Mouse (Mus musculus) hindbrain, embryonic 14.5 days (tissue): ENCODE results near the gene Mycbpap. TPM values are rescaled to one million over a fixed set of nuclear protein-coding genes. Genes with fewer than 3 reads are reported as not detected.

Experiments used
- ATAC-seq: fragments of 200-750 bp; cut with Nextera tagmentation; 2 replicates; pipeline ENCODE4 v1.8.0; 2017; ENCODE audit warnings: moderate number of reproducible peaks, mild to moderate bottlenecking, moderate TSS enrichment, moderate library complexity; ENCODE audit not compliant: low FRiP score
- DNase-seq: peaks from one replicate; pipeline ENCODE4 v3.0.0-alpha.2; 2015; ENCODE audit warnings: low spot score
- H3K27ac ChIP-seq: fragments of 300-500 bp; sonication (generic); 2 replicates; pipeline ENCODE4 v1.5.1; 2014; ENCODE audit warnings: mild to moderate bottlenecking, moderate library complexity
- H3K27me3 ChIP-seq: fragments of 300-500 bp; sonication (generic); 2 replicates; pipeline ENCODE4 v1.6.1; 2014; ENCODE audit warnings: mild to moderate bottlenecking, low read length, mixed read lengths; ENCODE audit not compliant: control insufficient read depth, insufficient read depth
- H3K36me3 ChIP-seq: fragments of 300-500 bp; sonication (generic); replicated peaks from 2 replicates; pipeline ENCODE4 v1.6.1; 2014; ENCODE audit not compliant: control insufficient read depth, insufficient read depth
- H3K4me1 ChIP-seq: fragments of 300-500 bp; sonication (generic); replicated peaks from 2 replicates; pipeline ENCODE4 v1.6.1; 2014; ENCODE audit warnings: antibody characterized with exemption, low read length, mixed read lengths; ENCODE audit not compliant: control insufficient read depth, insufficient read depth
- H3K4me2 ChIP-seq: fragments of 300-500 bp; sonication (generic); replicated peaks from 2 replicates; pipeline ENCODE4 v1.6.1; 2014; ENCODE audit warnings: mild to moderate bottlenecking, moderate library complexity
- H3K4me3 ChIP-seq: fragments of 300-500 bp; sonication (generic); replicated peaks from 2 replicates; pipeline ENCODE4 v1.5.1; 2014; ENCODE audit warnings: mild to moderate bottlenecking, low read length
- H3K9ac ChIP-seq: fragments of 300-500 bp; sonication (generic); 2 replicates; pipeline ENCODE4 v1.6.1; 2014
- H3K9me3 ChIP-seq: fragments of 300-500 bp; sonication (generic); 2 replicates; pipeline ENCODE4 v1.6.1; 2016; ENCODE audit warnings: low read length; ENCODE audit not compliant: control insufficient read depth
- WGBS: fragments of 180-500 bp; shearing (Covaris S2); extraction: QIAGEN DNeasy Blood & Tissue Kit; methylation state at CpG from one replicate; pipeline ENCODE4 v1.1.7; 2014; 5-methylcytosine and 5-hydroxymethylcytosine counted together
- polyA plus RNA-seq: library from polyadenylated mRNA; unstranded; fragments of >200 nt; fragmentation: Nextera tagmentation; extraction: Ambion mirVana; gene quantifications from 2 replicates; pipeline ENCODE4 v1.2.1, GENCODE M21; 2014

Gene Mycbpap
- polyA plus RNA-seq, 1 experiment from 2014 or later: 3.3 TPM

DNA sequence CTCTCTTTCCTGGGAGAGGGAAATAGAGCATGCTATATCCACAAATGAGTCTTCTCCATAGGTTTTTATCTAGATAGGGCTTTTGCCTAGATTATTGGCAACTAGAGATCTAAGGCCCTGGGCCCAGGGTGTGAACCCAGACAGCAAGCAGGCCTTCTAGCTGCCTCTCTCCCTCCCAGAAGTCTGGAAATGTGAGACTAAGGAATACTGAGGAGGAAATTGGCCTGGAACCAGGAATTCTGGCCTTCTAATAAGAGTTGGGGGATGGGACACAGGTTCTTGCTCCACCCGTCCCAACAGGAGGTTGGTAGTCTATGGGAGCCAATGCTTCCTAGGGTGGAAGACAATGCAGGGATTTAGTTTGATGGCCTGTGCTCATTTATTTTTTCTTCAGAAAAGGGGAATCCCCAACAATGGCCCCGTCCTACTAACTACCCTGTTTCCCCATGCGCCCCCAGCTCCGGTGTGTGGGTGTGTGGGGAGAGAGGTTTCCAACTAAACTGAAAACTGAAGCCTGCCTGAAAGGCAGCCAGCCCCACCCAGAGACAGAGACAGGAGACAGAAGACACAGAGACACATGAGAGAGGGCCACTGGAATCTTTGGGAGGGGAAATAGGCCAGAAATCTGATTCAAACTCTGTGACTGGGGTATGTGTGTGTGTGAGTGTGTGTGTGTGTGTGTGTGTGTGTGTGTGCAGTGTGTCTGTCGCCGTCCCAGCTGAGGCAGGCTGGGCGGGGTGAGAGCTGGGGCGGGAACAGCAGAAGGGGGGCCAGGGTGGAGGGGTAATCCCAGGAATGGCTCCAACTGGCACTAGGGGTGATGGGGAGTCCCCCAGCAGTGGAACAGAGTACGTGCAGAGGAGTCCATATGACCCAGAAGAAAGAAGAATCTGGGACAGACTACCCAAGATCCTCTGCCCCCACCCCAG is 52.1 kb downstream of the Mycbpap start:
- Histone ChIP-seq H3K4me1 (peaks cover 57% of the 10 kb centered on the region), H3K27me3 (no peaks in the 10 kb centered on the region), H3K27ac (peak overlapping the region; percentile 97), H3K4me3 (no peak overlapping the region; the same call in 1 of the 2 replicates), H3K4me2 (peak overlapping the region; percentile 96), H3K9ac (peak overlapping the region; percentile 37; the same call in 1 of the 2 replicates), H3K9me3 (no peaks in the 10 kb centered on the region), H3K36me3 (no peaks in the 10 kb centered on the region)
- 6% methylated on average over 9 of the region's 9 CpGs for WGBS
- DNase-seq (no peak), ATAC-seq (no peak)

DNA sequence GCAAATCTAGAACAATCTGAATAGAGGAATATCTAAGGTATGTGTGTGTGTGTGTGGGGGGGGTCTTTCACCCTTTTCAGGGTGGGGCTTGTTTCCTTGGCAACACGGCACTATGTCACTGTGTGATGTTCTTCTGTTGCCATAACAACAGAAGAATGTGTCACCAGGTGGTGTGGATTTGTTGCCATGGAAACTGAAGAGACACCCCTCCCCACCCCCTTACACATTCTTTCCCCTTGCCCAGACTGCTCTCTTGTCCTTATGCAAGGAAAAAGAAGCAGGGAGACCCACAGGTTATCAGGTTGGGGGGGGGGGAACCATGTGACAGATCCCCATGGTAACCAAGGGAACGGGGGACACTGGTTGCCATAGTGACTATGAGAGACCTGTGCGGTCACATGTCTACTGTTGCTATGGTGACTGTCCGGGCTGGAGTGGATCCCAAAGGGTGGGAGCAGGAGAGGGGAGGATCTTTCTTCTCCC is 52.9 kb downstream of the Mycbpap start:
- peak; percentile 89 for ATAC-seq
- Histone ChIP-seq H3K4me1 (peaks cover 56% of the 10 kb centered on the region), H3K27ac (peak overlapping the region; percentile 97), H3K27me3 (no peaks in the 10 kb centered on the region), H3K9me3 (no peaks in the 10 kb centered on the region), H3K4me3 (no peak overlapping the region), H3K4me2 (peak overlapping the region; percentile 96), H3K9ac (no peak overlapping the region), H3K36me3 (no peaks in the 10 kb centered on the region)
- WGBS: 3% methylated on average over 4 of the region's 4 CpGs
- peak; percentile 89 for DNase-seq

DNA sequence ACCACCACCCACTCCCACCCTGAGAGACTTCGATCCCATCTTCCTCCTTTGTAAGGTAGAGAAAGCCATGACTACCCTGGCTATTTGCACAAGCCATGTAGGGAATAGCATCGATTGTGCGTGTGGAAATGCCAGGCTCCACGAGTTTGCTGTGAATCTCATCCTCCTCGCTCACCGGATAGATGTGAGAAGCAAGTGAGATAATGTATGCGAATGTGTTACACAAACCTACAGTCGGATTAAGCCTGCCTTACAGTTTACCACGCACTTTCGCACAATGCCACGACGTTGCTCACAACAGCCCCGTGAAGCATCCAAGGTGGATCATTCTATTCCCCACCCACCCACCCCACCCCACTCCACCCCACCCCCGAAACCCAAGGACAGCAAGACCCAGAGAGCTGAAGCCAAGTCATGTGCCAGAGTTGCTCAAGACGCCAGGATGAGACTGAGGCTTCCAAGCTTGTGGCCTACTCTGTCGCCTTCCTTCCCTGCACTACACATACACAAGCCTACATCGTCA is 55.1 kb downstream of the Mycbpap start:
- H3K4me2 ChIP-seq: no peak overlapping the region
- H3K9ac ChIP-seq: no peak overlapping the region
- no peak overlapping the region for H3K27ac ChIP-seq
- H3K9me3 ChIP-seq: no peaks in the 10 kb centered on the region
- no peak overlapping the region for H3K4me3 ChIP-seq
- H3K4me1 ChIP-seq: peaks cover 53% of the 10 kb centered on the region
- DNase-seq: no peak
- ATAC-seq: no peak
- 87% methylated on average over 17 of the region's 17 CpGs for WGBS
- peaks cover 10% of the 10 kb centered on the region; the same call in 1 of the 2 replicates for H3K36me3 ChIP-seq
- H3K27me3 ChIP-seq: no peaks in the 10 kb centered on the region

DNA sequence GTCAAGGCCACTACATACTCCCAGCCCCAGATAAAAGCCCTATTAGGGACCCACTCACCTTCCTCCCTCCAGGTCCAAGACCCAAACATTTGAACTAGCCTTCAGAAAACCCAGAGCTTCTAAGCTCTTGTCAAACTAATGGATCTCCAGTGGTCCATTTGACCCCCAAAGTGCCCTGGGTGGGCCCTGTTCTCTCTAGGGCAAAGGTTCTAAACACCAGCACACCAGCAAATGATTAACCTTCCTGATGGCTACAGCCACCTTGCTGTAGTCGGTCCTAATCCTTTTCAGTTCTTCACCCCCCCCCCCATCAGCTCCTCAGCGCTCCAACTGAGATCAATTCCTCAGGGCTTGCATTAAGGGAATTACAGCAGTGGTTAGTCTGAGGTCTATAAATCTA is 57.4 kb downstream of the Mycbpap start:
- ATAC-seq: no peak
- Histone ChIP-seq H3K4me3 (no peak overlapping the region), H3K27ac (peak overlapping the region; percentile 56), H3K9me3 (no peaks in the 10 kb centered on the region), H3K9ac (no peak overlapping the region), H3K4me1 (peaks cover 31% of the 10 kb centered on the region), H3K4me2 (no peak overlapping the region), H3K36me3 (peaks cover 31% of the 10 kb centered on the region), H3K27me3 (no peaks in the 10 kb centered on the region)
- WGBS: 29% methylated on average over 2 of the region's 2 CpGs
- no peak for DNase-seq

DNA sequence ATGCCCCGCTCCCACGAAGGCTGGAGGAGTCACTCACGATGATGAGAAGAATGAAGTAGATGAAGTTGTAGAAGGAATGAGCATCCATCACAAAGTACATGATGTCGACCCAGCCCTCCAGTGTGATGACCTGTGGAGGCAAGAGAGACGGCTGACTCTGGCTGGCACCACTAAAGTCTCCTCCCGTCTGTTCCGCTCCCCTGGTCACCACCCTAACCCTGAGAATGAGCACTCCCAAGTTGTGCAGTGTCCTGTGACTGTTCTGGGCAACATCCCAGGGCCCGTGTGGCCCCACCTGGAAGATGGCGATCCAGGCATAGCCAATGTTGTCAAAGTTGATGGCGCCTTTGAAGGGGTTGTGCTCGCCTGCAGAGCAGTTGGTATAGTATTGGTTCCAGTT is 59.7 kb downstream of the Mycbpap start:
- ATAC-seq (no peak), DNase-seq (no peak)
- no peaks in the 10 kb centered on the region for H3K27me3 ChIP-seq
- no peak overlapping the region for H3K4me2 ChIP-seq
- H3K27ac ChIP-seq: no peak overlapping the region
- H3K9ac ChIP-seq: no peak overlapping the region
- 89% methylated on average over 11 of the region's 11 CpGs for WGBS
- peaks cover 10% of the 10 kb centered on the region for H3K4me1 ChIP-seq
- H3K9me3 ChIP-seq: no peaks in the 10 kb centered on the region
- H3K4me3 ChIP-seq: no peak overlapping the region
- peaks cover 52% of the 10 kb centered on the region for H3K36me3 ChIP-seq

DNA sequence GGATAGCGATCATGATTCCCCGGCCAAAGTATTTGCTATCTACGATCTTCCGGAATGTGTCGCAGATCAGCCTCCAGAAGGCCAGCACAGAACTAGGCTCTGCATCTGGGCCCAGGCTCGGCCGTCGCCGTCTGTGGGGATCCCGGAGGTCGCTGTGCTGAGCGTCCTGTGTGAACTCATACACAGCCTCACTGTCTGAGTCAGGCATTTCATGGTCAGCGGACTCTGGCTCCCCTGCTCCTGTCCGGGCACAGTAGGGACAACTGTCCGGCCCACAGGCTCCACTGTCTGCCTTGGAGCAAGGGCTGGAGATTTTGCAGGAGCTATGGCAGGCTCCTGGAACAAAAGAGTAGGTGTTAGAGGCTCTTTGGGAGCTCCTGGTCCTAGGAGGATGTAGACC is 64.5 kb downstream of the Mycbpap start:
- Histone ChIP-seq H3K27me3 (no peaks in the 10 kb centered on the region), H3K9me3 (no peaks in the 10 kb centered on the region), H3K36me3 (peaks cover 60% of the 10 kb centered on the region), H3K27ac (no peak overlapping the region), H3K4me2 (no peak overlapping the region), H3K4me3 (no peak overlapping the region), H3K9ac (no peak overlapping the region), H3K4me1 (peaks cover 9% of the 10 kb centered on the region; the same call in 1 of the 2 replicates)
- WGBS: 89% methylated on average over 15 of the region's 15 CpGs
- DNase-seq: no peak
- no peak for ATAC-seq

DNA sequence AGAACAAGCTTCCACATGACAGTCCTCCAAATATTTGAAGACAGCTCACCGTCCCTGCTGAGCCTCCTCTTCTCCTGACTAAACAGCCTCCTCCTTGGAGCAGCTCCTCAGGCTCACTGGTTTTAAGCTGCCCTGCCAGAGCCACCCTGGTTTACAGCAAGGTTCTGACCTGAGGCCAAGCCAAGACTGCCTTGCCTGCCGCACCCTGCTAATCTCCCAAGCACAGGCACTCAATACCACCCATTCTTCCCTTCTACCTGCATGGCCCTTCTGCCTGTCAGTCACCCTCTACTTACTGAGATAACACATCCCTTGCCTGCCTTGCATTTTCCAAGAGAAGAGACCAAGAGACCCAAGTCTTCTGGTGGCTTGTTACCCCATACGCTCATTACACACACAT is 65.2 kb downstream of the Mycbpap start:
- Histone ChIP-seq H3K4me2 (no peak overlapping the region), H3K27ac (no peak overlapping the region), H3K9ac (no peak overlapping the region), H3K27me3 (no peaks in the 10 kb centered on the region), H3K4me1 (peaks cover 9% of the 10 kb centered on the region; the same call in 1 of the 2 replicates), H3K9me3 (no peaks in the 10 kb centered on the region), H3K36me3 (peaks cover 53% of the 10 kb centered on the region), H3K4me3 (no peak overlapping the region)
- DNase-seq (no peak), ATAC-seq (no peak)
- 74% methylated on average over 3 of the region's 3 CpGs for WGBS

DNA sequence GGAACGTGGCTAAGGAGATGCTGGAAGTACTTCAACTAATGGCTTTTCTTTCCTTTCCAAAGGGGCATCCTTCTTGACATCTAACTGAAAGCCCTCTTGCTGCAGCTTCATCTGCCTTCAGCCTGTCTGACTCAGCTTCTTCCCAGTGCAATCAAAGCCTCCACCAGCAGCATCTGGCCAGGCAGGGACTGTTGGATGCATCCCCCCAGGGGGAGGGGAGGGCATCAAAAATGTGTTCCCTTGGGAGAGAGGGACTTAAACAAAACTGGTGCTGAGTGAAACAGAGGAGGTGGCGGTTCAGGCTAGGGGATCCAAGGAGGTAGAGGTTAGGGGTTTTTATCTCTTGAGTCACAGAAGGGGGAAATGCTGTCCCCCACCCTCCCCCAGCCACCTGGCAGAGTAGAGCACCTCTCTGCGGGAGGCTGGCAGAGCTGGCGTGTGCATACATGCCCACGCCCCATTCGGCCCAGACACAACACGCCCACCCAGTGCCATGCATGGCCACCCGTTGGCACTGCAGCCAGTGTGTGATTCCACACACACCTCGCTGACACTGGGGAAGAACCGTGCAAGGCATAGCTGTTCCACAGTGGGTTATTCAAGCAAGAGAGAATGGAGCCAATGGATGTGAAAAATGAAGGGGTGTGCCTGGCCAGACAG is 66.3 kb downstream of the Mycbpap start:
- DNase-seq (no peak), ATAC-seq (no peak)
- Histone ChIP-seq H3K27ac (no peak overlapping the region), H3K9me3 (no peaks in the 10 kb centered on the region), H3K4me2 (no peak overlapping the region), H3K9ac (no peak overlapping the region), H3K36me3 (peaks cover 44% of the 10 kb centered on the region), H3K4me3 (no peak overlapping the region), H3K27me3 (no peaks in the 10 kb centered on the region), H3K4me1 (peaks cover 9% of the 10 kb centered on the region; the same call in 1 of the 2 replicates)
- 74% methylated on average over 10 of the region's 10 CpGs for WGBS

DNA sequence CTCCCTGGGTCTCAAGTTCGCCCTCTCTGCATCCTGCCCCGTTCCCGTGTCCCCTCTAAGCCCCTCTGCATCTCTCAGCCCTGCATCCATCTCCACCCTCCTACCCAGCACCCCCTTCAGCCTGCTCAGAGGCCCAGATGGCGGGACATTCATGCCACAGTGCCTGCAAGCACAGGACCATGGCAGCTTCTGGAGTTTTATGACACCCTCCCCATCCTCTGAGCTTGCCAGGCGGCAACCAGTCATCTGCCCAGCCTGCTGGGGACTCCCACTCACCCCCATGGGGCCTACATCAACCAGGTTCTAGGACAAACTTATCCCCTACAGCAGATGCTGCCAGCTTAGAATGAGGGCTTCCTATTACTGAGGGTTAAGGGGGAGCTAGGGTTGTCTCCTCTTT is 66.8 kb downstream of the Mycbpap start:
- no peak overlapping the region for H3K9ac ChIP-seq
- WGBS: 63% methylated on average over 5 of the region's 5 CpGs
- ATAC-seq: no peak
- H3K27me3 ChIP-seq: no peaks in the 10 kb centered on the region
- H3K4me3 ChIP-seq: no peak overlapping the region
- 0 out of 2 replicates have a peak overlapping the region, but pooled peaks have one; percentile 1 for H3K27ac ChIP-seq
- peaks cover 38% of the 10 kb centered on the region for H3K36me3 ChIP-seq
- no peaks in the 10 kb centered on the region for H3K9me3 ChIP-seq
- no peak overlapping the region for H3K4me2 ChIP-seq
- DNase-seq: no peak
- peaks cover 9% of the 10 kb centered on the region; the same call in 1 of the 2 replicates for H3K4me1 ChIP-seq
